Mouse (Mus musculus) hindbrain, embryonic 15.5 days (tissue): ENCODE measurements at regions not wholly inside any gene's neighbourhood (a gene's known extent, or its start where the extent isn't known, plus 50 kb on each side); places are given as distances from the start of the nearest gene placed in this dataset.
"Not testable (repeated sequence)": the region's sequence is repeated elsewhere in the genome, so short reads cannot be mapped to it uniquely, and the experiment has no call there.

Experiments used
- ATAC-seq: fragments of 200-750 bp; cut with Nextera tagmentation; 2 replicates; pipeline ENCODE4 v1.8.0; 2017; ENCODE audit warnings: low read depth, moderate number of reproducible peaks, moderate TSS enrichment; ENCODE audit not compliant: low FRiP score
- H3K27ac ChIP-seq: fragments of 300-500 bp; sonication (generic); replicated peaks from 2 replicates; pipeline ENCODE4 v1.5.1; 2015; ENCODE audit warnings: mild to moderate bottlenecking, inconsistent platforms
- H3K27me3 ChIP-seq: fragments of 300-500 bp; sonication (generic); 2 replicates; pipeline ENCODE4 v1.6.1; 2015; ENCODE audit warnings: control low read depth, inconsistent platforms
- H3K36me3 ChIP-seq: fragments of 300-500 bp; sonication (generic); 2 replicates; pipeline ENCODE4 v1.6.1; 2015; ENCODE audit warnings: control low read depth, inconsistent platforms
- H3K4me1 ChIP-seq: fragments of 300-500 bp; sonication (generic); replicated peaks from 2 replicates; pipeline ENCODE4 v1.6.1; 2015; ENCODE audit warnings: control low read depth, inconsistent platforms
- H3K4me2 ChIP-seq: fragments of 300-500 bp; sonication (generic); 2 replicates; pipeline ENCODE4 v1.6.1; 2015; ENCODE audit warnings: moderate library complexity, mild to moderate bottlenecking, inconsistent platforms
- H3K4me3 ChIP-seq: fragments of 300-500 bp; sonication (generic); 2 replicates; pipeline ENCODE4 v1.5.1; 2015; ENCODE audit warnings: mild to moderate bottlenecking, inconsistent platforms
- H3K9ac ChIP-seq: fragments of 300-500 bp; sonication (generic); 2 replicates; pipeline ENCODE4 v1.6.1; 2015; ENCODE audit warnings: inconsistent platforms
- H3K9me3 ChIP-seq: fragments of 300-500 bp; sonication (generic); 2 replicates; pipeline ENCODE4 v1.6.1; 2016; ENCODE audit warnings: control low read depth, inconsistent platforms
- WGBS: fragments of 180-500 bp; shearing (Covaris S2); methylation state at CpG from one replicate; pipeline ENCODE4 v1.1.7; 2015; 5-methylcytosine and 5-hydroxymethylcytosine counted together

GRCm38 (mm10) chr6:47679946-47680345 is 84.8 kb upstream of the Ezh2 start:
- not testable (repeated sequence) for H3K36me3 ChIP-seq, H3K27me3 ChIP-seq, H3K9ac ChIP-seq, H3K27ac ChIP-seq, H3K9me3 ChIP-seq, H3K4me3 ChIP-seq, H3K4me1 ChIP-seq, H3K4me2 ChIP-seq, ATAC-seq
- 66% methylated on average over 2 of the region's 7 CpGs for WGBS

GRCm38 (mm10) chr6:47672741-47673140 is 77.6 kb upstream of the Ezh2 start:
- H3K4me1 ChIP-seq, H3K9me3 ChIP-seq, ATAC-seq, H3K27ac ChIP-seq, H3K9ac ChIP-seq, H3K27me3 ChIP-seq, H3K36me3 ChIP-seq: not testable (repeated sequence)
- 0% methylated on average over 3 of the region's 33 CpGs for WGBS
- Histone ChIP-seq H3K4me2 (peak overlapping the region; percentile 47), H3K4me3 (peak overlapping the region; percentile 37)

GRCm38 (mm10) chr6:47652880-47653279 is 57.7 kb upstream of the Ezh2 start:
- not testable (repeated sequence) for H3K4me3 ChIP-seq, H3K9me3 ChIP-seq, H3K9ac ChIP-seq, H3K27ac ChIP-seq, ATAC-seq, H3K4me2 ChIP-seq, H3K36me3 ChIP-seq, H3K4me1 ChIP-seq, H3K27me3 ChIP-seq
- WGBS = 73% methylated on average over 3 of the region's 3 CpGs

GRCm38 (mm10) chr6:47651385-47651718 is 56.2 kb upstream of the Ezh2 start:
- not testable (repeated sequence) for H3K27me3 ChIP-seq, H3K4me1 ChIP-seq, H3K36me3 ChIP-seq, H3K9me3 ChIP-seq
- Histone ChIP-seq H3K4me2 (peak overlapping the region; percentile 63), H3K4me3 (peak overlapping the region; percentile 62), H3K27ac (peak overlapping the region; percentile 84), H3K9ac (peak overlapping the region; percentile 61)
- ATAC-seq = peak; percentile 57; the same call in 1 of the 2 replicates
- WGBS = 2% methylated on average over 22 of the region's 23 CpGs

- Histone ChIP-seq H3K27ac (peak overlapping the region; percentile 84), H3K27me3 (no peaks in the 10 kb centered on the region), H3K36me3 (no peaks in the 10 kb centered on the region), H3K9me3 (no peaks in the 10 kb centered on the region), H3K4me1 (no peaks in the 10 kb centered on the region), H3K4me3 (peak overlapping the region; percentile 62), H3K4me2 (peak overlapping the region; percentile 63), H3K9ac (peak overlapping the region; percentile 61)
- WGBS = 3% methylated on average over 45 of the region's 46 CpGs
- peak; percentile 98 for ATAC-seq
These were observed 55.6 kb upstream of the Ezh2 start for GRCm38 (mm10) chr6:47650463-47651384.

GRCm38 (mm10) chr6:47649961-47650360 is 54.8 kb upstream of the Ezh2 start:
- no peak overlapping the region; the same call in 1 of the 2 replicates for H3K4me2 ChIP-seq
- 84% methylated on average over 6 of the region's 6 CpGs for WGBS
- H3K9ac ChIP-seq = no peak overlapping the region
- H3K36me3 ChIP-seq = no peaks in the 10 kb centered on the region
- no peak overlapping the region for H3K27ac ChIP-seq
- H3K27me3 ChIP-seq = no peaks in the 10 kb centered on the region
- H3K9me3 ChIP-seq = no peaks in the 10 kb centered on the region
- 0 out of 2 replicates have a peak overlapping the region, but pooled peaks have one; percentile 62 for H3K4me3 ChIP-seq
- no peaks in the 10 kb centered on the region for H3K4me1 ChIP-seq
- ATAC-seq = no peak; the same call in 1 of the 2 replicates

- Histone ChIP-seq H3K9ac (no peak overlapping the region), H3K4me2 (no peak overlapping the region), H3K9me3 (no peaks in the 10 kb centered on the region), H3K36me3 (no peaks in the 10 kb centered on the region), H3K27me3 (no peaks in the 10 kb centered on the region), H3K4me3 (no peak overlapping the region), H3K27ac (no peak overlapping the region), H3K4me1 (no peaks in the 10 kb centered on the region)
- 73% methylated on average over 5 of the region's 5 CpGs for WGBS
- no peak for ATAC-seq
These were observed 54.4 kb upstream of the Ezh2 start for GRCm38 (mm10) chr6:47649451-47649931.

- no peaks in the 10 kb centered on the region for H3K4me1 ChIP-seq
- WGBS = 72% methylated on average over 4 of the region's 5 CpGs
- no peak overlapping the region for H3K4me2 ChIP-seq
- no peaks in the 10 kb centered on the region for H3K36me3 ChIP-seq
- ATAC-seq = no peak
- no peak overlapping the region for H3K4me3 ChIP-seq
- H3K9ac ChIP-seq = no peak overlapping the region
- no peaks in the 10 kb centered on the region for H3K9me3 ChIP-seq
- H3K27me3 ChIP-seq = no peaks in the 10 kb centered on the region
- H3K27ac ChIP-seq = no peak overlapping the region
These were observed 53.8 kb upstream of the Ezh2 start for GRCm38 (mm10) chr6:47648899-47649298.

- 88% methylated on average over 7 of the region's 7 CpGs for WGBS
- ATAC-seq = no peak
- Histone ChIP-seq H3K9me3 (no peaks in the 10 kb centered on the region), H3K4me1 (no peaks in the 10 kb centered on the region), H3K27me3 (no peaks in the 10 kb centered on the region), H3K4me3 (no peak overlapping the region), H3K9ac (no peak overlapping the region), H3K36me3 (no peaks in the 10 kb centered on the region), H3K27ac (no peak overlapping the region), H3K4me2 (no peak overlapping the region)
These were observed 53.2 kb upstream of the Ezh2 start for GRCm38 (mm10) chr6:47648316-47648715.

- Histone ChIP-seq H3K4me3 (no peak overlapping the region), H3K36me3 (no peaks in the 10 kb centered on the region), H3K27ac (no peak overlapping the region), H3K9ac (no peak overlapping the region), H3K4me1 (no peaks in the 10 kb centered on the region), H3K4me2 (no peak overlapping the region), H3K9me3 (no peaks in the 10 kb centered on the region), H3K27me3 (no peaks in the 10 kb centered on the region)
- WGBS = 91% methylated on average over 8 of the region's 8 CpGs
- ATAC-seq = no peak
These were observed 52.7 kb upstream of the Ezh2 start for GRCm38 (mm10) chr6:47647876-47648275.

- Histone ChIP-seq H3K4me1 (no peaks in the 10 kb centered on the region), H3K36me3 (no peaks in the 10 kb centered on the region), H3K4me3 (no peak overlapping the region), H3K9ac (no peak overlapping the region), H3K4me2 (no peak overlapping the region), H3K27me3 (no peaks in the 10 kb centered on the region), H3K9me3 (no peaks in the 10 kb centered on the region), H3K27ac (no peak overlapping the region)
- ATAC-seq = no peak
- WGBS = 70% methylated on average over 14 of the region's 14 CpGs
These were observed 51.8 kb upstream of the Ezh2 start for GRCm38 (mm10) chr6:47646731-47647567.

- no peak for ATAC-seq
- WGBS = 73% methylated on average over 1 of the region's 1 CpGs
- no peak overlapping the region for H3K27ac ChIP-seq
- no peak overlapping the region for H3K4me2 ChIP-seq
- no peaks in the 10 kb centered on the region for H3K27me3 ChIP-seq
- H3K9ac ChIP-seq = no peak overlapping the region
- no peak overlapping the region for H3K4me3 ChIP-seq
- no peaks in the 10 kb centered on the region for H3K36me3 ChIP-seq
- no peaks in the 10 kb centered on the region for H3K4me1 ChIP-seq
- no peaks in the 10 kb centered on the region for H3K9me3 ChIP-seq
These were observed 50.9 kb upstream of the Ezh2 start for GRCm38 (mm10) chr6:47646022-47646421.
